Mouse (Mus musculus): ENCODE data around the gene Sec11a. TPM values are rescaled to one million over a fixed set of nuclear protein-coding genes. Genes with fewer than 3 reads are reported as not detected.
"Not testable (repeated sequence)": the region's sequence is repeated elsewhere in the genome, so short reads cannot be mapped to it uniquely, and the experiment has no call there.

Sec11a gene
- polyA plus RNA-seq, 1 experiment = 47.9 TPM

DNA sequence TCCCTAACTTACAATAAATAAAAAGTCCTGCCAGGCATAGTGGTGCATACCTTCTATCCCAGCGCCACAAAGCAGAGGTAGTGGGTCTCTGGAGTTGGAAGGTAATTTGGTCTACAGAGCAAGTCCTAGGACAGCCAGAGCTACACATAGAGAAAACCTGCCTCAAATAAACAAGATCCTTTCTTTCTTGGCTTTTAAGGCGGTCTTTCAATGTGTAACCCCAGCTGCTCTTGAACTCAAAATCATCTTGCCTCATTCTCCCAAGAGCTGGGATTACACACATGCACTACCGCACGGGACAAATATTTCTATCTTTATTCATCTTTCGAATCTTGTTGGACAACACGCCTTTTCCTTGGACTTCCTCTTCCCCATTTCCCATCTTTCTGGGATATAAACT lies 44.5 kb upstream of the Sec11a start:
- TF ChIP-seq POLR2A (IDR thresholded peaks at IDR 0.05; ENCODE audit: borderline replicate concordance, control insufficient read depth, low read depth, low read length) (no peak), CTCF (IDR thresholded peaks at IDR 0.05; ENCODE audit: control insufficient read depth, insufficient read depth, low read length) (no peak)
- Histone ChIP-seq H3K4me3 (replicated peaks; ENCODE audit: control insufficient read depth, low read depth, low read length) (no peak overlapping the region), H3K4me1 (ENCODE audit: control insufficient read depth, insufficient read depth, low read length) (no peaks in the 10 kb centered on the region; the same call in 1 of the 2 replicates), H3K27ac (ENCODE audit: control insufficient read depth, insufficient read depth, low read depth, low read length, poor library complexity) (no peak overlapping the region)
- 52% methylated on average over 6 of the region's 6 CpGs for WGBS

DNA sequence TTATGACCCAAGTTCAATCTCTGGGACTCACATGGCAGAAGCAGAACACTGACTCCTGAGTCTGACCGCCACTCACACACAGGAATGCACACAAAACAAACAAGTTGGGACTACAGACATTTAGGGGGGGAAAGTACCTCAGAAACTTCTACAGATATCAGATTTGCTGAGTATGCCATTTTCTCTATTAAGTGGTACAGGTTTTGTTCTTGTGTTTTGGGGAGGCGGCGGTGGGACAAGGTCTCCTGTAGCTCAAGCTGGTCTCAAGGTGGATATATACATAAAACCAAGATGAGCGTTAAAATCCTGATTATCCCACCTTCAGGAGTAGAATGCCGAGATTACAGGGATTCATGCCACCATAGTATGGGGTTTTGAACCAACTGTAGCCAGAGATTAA lies 44.0 kb upstream of the Sec11a start:
- no peak for TF ChIP-seq POLR2A (IDR thresholded peaks at IDR 0.05; ENCODE audit: borderline replicate concordance, control insufficient read depth, low read depth, low read length)
- no peak for TF ChIP-seq CTCF (IDR thresholded peaks at IDR 0.05; ENCODE audit: control insufficient read depth, insufficient read depth, low read length)
- Histone ChIP-seq H3K27ac (ENCODE audit: control insufficient read depth, insufficient read depth, low read depth, low read length, poor library complexity) (no peak overlapping the region), H3K4me3 (replicated peaks; ENCODE audit: control insufficient read depth, low read depth, low read length) (no peak overlapping the region), H3K4me1 (ENCODE audit: control insufficient read depth, insufficient read depth, low read length) (no peaks in the 10 kb centered on the region; the same call in 1 of the 2 replicates)
- WGBS = 93% methylated on average over 5 of the region's 5 CpGs

DNA sequence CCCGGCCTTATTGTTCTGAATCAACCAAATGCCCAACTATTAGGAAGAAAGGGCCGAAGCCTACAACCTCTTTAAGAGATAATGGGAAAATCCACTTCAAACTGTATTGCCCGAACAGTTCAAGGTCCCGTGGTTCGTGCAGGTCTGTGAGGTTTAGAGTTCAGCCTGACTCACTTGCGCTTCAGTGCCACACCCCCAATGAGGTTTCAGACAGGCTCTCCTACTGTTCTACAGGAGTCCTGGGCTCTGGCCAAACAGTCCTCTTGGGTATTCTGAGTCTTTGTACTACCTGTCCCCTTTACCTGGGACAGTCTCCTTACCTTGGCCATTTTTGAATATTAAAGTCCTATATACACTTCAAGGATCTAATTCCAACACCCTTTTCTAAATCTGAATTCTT lies 42.7 kb upstream of the Sec11a start:
- H3K4me3 ChIP-seq (replicated peaks; ENCODE audit: control insufficient read depth, low read depth, low read length) = no peak overlapping the region
- H3K27ac ChIP-seq (ENCODE audit: control insufficient read depth, insufficient read depth, low read depth, low read length, poor library complexity) = no peak overlapping the region
- TF ChIP-seq CTCF (IDR thresholded peaks at IDR 0.05; ENCODE audit: control insufficient read depth, insufficient read depth, low read length) = no peak
- no peak for TF ChIP-seq POLR2A (IDR thresholded peaks at IDR 0.05; ENCODE audit: borderline replicate concordance, control insufficient read depth, low read depth, low read length)
- no peaks in the 10 kb centered on the region; the same call in 1 of the 2 replicates for H3K4me1 ChIP-seq (ENCODE audit: control insufficient read depth, insufficient read depth, low read length)
- WGBS = 81% methylated on average over 6 of the region's 6 CpGs

DNA sequence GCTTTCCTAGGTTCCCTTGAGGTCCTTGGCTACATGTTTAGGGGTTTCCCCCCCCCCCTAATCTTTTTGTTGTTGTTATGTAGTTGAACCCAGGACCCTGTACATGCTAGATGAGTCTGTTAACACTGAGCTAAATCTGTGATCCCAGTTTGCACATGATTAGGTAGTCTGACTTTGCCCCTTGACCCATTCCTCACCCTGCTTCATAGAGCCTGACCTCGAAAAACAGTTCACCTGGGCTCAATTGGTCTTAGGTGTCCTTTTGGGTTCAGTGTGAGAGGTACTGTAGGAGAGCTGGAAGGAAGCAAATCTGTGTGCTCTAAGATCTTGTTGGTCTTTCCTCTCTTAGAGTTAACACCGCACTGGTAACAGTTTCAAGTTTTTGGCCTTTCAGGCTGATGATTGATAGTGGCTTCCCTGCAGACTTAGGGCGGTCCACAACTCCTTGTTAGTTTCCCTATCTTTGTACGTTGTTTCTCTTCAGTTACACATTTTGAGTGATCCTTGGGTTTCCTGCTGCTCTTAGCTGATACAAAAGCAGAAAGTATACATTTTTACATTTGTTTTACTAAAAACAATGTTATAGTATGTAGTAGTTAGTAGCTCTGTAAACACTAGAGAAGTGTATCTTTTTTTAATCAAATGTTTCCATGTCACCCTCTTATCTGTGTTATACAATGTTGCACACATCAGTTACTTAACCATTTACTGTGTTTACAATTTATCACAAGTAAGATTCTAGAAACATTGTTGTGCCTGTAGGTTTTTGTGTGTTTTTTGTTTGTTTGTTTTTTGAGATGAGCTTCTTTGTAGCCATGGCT lies 40.4 kb upstream of the Sec11a start:
- H3K4me3 ChIP-seq (replicated peaks; ENCODE audit: control insufficient read depth, low read depth, low read length) = no peak overlapping the region
- H3K27ac ChIP-seq (ENCODE audit: control insufficient read depth, insufficient read depth, low read depth, low read length, poor library complexity) = no peak overlapping the region
- 54% methylated on average over 4 of the region's 4 CpGs for WGBS
- no peaks in the 10 kb centered on the region; the same call in 1 of the 2 replicates for H3K4me1 ChIP-seq (ENCODE audit: control insufficient read depth, insufficient read depth, low read length)
- TF ChIP-seq CTCF (IDR thresholded peaks at IDR 0.05; ENCODE audit: control insufficient read depth, insufficient read depth, low read length) (no peak), POLR2A (IDR thresholded peaks at IDR 0.05; ENCODE audit: borderline replicate concordance, control insufficient read depth, low read depth, low read length) (no peak)

DNA sequence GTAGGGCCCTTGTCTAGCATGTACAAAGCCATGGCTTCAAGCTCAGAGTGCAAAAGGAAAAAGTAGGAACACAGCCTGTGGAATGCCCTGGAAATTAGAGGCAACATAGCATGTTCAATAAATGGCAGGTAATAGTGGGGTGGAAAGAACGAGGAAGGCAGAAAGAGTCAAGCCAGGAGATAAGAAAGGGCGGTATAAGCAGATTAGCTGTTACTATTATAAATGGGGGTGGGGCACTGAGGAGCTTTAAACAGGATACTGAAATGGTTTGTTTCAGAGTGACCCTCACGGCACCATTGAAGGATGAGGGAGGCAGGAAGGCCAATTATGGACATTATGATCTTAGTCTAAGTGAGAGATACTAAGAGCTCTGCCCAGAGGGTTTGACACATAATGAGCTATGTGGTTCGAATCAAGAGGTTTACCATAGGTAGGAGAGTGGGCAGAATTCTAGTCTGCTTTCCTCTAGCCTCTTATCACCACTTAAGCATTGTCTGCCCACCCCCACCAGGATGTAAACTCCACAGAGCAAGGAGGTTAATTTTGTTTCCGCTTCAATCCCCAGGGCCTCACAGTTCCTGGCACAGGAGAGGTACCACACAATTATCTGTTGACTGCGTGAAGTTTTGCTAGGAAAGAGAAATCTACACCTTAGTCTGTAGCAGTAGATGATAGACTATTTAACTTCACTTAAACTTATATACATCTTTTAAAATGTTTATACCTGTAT lies 39.0 kb upstream of the Sec11a start:
- Histone ChIP-seq H3K27ac (ENCODE audit: control insufficient read depth, insufficient read depth, low read depth, low read length, poor library complexity) (no peak overlapping the region), H3K4me3 (replicated peaks; ENCODE audit: control insufficient read depth, low read depth, low read length) (no peak overlapping the region), H3K4me1 (ENCODE audit: control insufficient read depth, insufficient read depth, low read length) (no peaks in the 10 kb centered on the region; the same call in 1 of the 2 replicates)
- WGBS = 27% methylated on average over 6 of the region's 6 CpGs
- TF ChIP-seq POLR2A (IDR thresholded peaks at IDR 0.05; ENCODE audit: borderline replicate concordance, control insufficient read depth, low read depth, low read length) (no peak), CTCF (IDR thresholded peaks at IDR 0.05; ENCODE audit: control insufficient read depth, insufficient read depth, low read length) (no peak)

DNA sequence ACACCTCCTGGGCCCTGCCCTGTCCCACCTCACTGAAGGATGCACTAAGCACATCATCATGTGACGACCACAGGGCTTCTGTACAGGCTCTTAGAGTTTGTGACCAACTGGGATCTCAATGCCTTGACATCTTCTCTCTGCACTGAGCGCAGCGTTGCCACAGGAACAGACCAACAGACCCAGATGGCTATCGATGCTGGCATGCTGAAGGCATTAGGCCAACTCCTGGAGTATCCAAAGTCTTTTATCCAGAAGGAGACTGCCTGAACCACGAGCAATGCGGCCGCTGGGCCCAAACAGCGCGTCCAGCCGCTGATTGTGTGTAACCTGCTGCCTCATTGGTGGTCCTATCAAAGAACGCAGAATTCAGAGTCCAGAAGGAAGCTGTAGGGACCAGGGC lies 33.0 kb upstream of the Sec11a start:
- TF ChIP-seq POLR2A (IDR thresholded peaks at IDR 0.05; ENCODE audit: borderline replicate concordance, control insufficient read depth, low read depth, low read length) = no peak
- TF ChIP-seq CTCF (IDR thresholded peaks at IDR 0.05; ENCODE audit: control insufficient read depth, insufficient read depth, low read length) = no peak
- 89% methylated on average over 11 of the region's 11 CpGs for WGBS

DNA sequence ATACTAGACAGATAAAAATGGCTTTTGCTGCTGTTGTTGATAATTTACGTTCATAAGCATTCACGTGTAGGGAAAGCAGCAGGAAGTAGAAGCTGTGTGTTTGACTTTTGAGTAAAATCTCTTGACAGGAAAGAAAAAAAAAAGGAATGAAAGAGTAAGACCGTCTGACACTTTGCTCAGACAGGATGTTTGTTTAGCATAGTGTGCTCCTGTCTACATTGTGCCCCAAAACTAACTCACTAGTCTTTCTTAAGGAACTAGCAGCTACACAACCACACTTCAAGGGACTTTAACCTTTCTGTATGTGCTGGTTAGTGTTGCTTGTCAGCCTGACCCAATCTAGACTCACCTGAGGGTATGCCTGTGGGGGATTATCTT lies 26.0 kb upstream of the Sec11a start:
- 5% methylated on average over 3 of the region's 3 CpGs for WGBS
- H3K4me1 ChIP-seq (ENCODE audit: control insufficient read depth, insufficient read depth, low read length); H3K27ac ChIP-seq (ENCODE audit: control insufficient read depth, insufficient read depth, low read depth, low read length, poor library complexity); H3K4me3 ChIP-seq (replicated peaks; ENCODE audit: control insufficient read depth, low read depth, low read length): not testable (repeated sequence)

More for the DNA sequence above, 33.0 kb upstream of the Sec11a start:
- no peaks in the 10 kb centered on the region for H3K4me1 ChIP-seq (ENCODE audit: control insufficient read depth, insufficient read depth, low read length)
- H3K27ac ChIP-seq (ENCODE audit: control insufficient read depth, insufficient read depth, low read depth, low read length, poor library complexity) = no peak overlapping the region
- H3K4me3 ChIP-seq (replicated peaks; ENCODE audit: control insufficient read depth, low read depth, low read length) = no peak overlapping the region

DNA sequence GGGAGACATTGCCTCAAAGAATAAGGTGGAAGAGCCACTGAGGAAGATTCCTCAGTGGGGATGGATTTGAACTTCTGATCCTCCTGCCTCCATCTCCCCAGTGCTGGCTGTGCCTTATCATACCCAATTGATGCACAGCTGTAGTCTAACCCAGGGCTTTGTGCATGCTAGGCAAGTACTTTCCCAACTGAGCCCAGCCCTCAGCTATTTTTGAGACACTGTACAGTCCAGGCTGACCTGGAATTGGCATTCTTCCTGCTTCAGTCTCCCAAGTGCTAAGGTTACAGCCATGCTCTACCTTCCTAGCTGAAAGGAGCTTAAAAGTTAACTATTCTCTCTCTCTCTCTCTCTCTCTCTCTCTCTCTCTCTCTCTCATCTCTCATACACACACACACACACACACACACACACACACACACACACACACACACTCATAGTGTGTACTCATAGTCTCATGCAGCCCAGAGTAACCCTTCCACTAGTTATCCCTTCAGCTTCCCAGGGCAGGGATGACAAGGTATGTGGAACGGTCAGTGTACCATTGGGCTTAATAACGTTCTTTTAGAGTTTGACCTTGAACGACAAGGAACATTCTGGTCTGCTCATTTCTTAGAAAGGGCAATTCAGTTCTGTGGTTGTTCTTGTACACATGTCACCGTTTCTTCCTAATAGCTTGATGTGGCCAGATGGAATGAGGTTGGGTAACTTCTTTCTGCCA lies 25.5 kb upstream of the Sec11a start:
- H3K27ac ChIP-seq (ENCODE audit: control insufficient read depth, insufficient read depth, low read depth, low read length, poor library complexity); H3K4me1 ChIP-seq (ENCODE audit: control insufficient read depth, insufficient read depth, low read length); H3K4me3 ChIP-seq (replicated peaks; ENCODE audit: control insufficient read depth, low read depth, low read length): not testable (repeated sequence)
- 26% methylated on average over 4 of the region's 4 CpGs for WGBS
